13 mouse cellular contexts compared by ENCODE assay signal in genomic region chr9:106319095-106319494, GRCm38 (mm10). TPM values are rescaled to one million over a fixed set of nuclear protein-coding genes. Genes with fewer than 3 reads are reported as not detected.
DNase-seq lines count a peak whose midpoint lies in the region; TF ChIP-seq lines count a peak whose summit lies in the region.
"Had no signal": no experiment of that assay in that cellular context is flagged by ENCODE, and none has a peak within 500 bp of the region (broad histone marks: within the 10 kb centered on the region; RNA-seq: fewer than 3 reads in every experiment).

No protein-coding gene starts in this region.

- peak; percentile 40 for DNase-seq in adrenal gland, adult 2 months
- DNase-seq in adrenal gland, adult 18-20 months (ENCODE audit: low spot score in 2 of 2): no peak
- no peak for DNase-seq in left cerebral cortex, adult 2 months (ENCODE audit: extremely low spot score in 1 of 2, low spot score in 2 of 2)
- DNase-seq in left cerebral cortex, postnatal 36 days (ENCODE audit: low spot score in 2 of 2): no peak
- DNase-seq in embryonic facial prominence, embryonic 10.5 days (ENCODE audit: low spot score): peak; percentile 47
- DNase-seq in heart, postnatal 10 days: peak; percentile 59
- DNase-seq in cerebellum, adult 8-10 months: no peak
- no peak for DNase-seq in urinary bladder, postnatal 10 days (ENCODE audit: low spot score)
- DNase-seq: cerebellum, postnatal 36 days; lung, postnatal 36 days; right cerebral cortex, adult 18-20 months had no signal

- no peak overlapping the region for H3K4me3 ChIP-seq in left cerebral cortex, adult 2 months
- no peak overlapping the region for H3K4me3 ChIP-seq in embryonic facial prominence, embryonic 10.5 days
- H3K4me3 ChIP-seq: stomach, embryonic 15.5 days had no signal

- peaks cover 51% of the 10 kb centered on the region for H3K4me1 ChIP-seq in embryonic facial prominence, embryonic 10.5 days

- WGBS in embryonic facial prominence, embryonic 10.5 days: 37% methylated on average over 2 of the region's 2 CpGs

- no peaks in the 10 kb centered on the region for H3K27me3 ChIP-seq in embryonic facial prominence, embryonic 10.5 days (replicated peaks; ENCODE audit: low read depth, poor library complexity, severe bottlenecking)
- H3K27me3 ChIP-seq: stomach, embryonic 15.5 days had no signal

- H3K9me3 ChIP-seq in embryonic facial prominence, embryonic 10.5 days: no peaks in the 10 kb centered on the region
- H3K9me3 ChIP-seq: G1E; stomach, embryonic 15.5 days had no signal

- intact Hi-C loops in left cerebral cortex, adult 2 months (cut with DNase I): no loop called here
- intact Hi-C loops in left cerebral cortex, postnatal 36 days (cut with DNase I): no loop called here
- intact Hi-C loops in heart, postnatal 10 days (cut with DNase I): no loop called here

- no peak for TF ChIP-seq CTCF in left cerebral cortex, adult 2 months (IDR thresholded peaks at IDR 0.05)

- peaks cover 4% of the 10 kb centered on the region; the same call in 1 of the 2 replicates for H3K36me3 ChIP-seq in embryonic facial prominence, embryonic 10.5 days (replicated peaks)
- H3K36me3 ChIP-seq: stomach, embryonic 15.5 days had no signal

- H3K27ac ChIP-seq in left cerebral cortex, adult 2 months: peak overlapping the region; percentile 84
- peak overlapping the region; percentile 72 for H3K27ac ChIP-seq in embryonic facial prominence, embryonic 10.5 days (replicated peaks)
- H3K27ac ChIP-seq: stomach, embryonic 15.5 days had no signal

RNA-seq across cellular contexts. Expression of gene Poc1a, which starts 38.2 kb away (rescaled TPM):
- 1 to 10 TPM; 3.4 to 5.4 TPM for total RNA-seq in adrenal gland, adult 2 months (2021)
- polyA plus RNA-seq in adrenal gland, adult 2 months (2012; rRNA removed): 5.4 and 7.1 TPM in 2 replicates
- 1 to 10 TPM; 3.2 to 4.3 TPM for total RNA-seq in adrenal gland, adult 18-20 months (2021)
- 10 to 100 TPM; 18.6 to 19.6 TPM for total RNA-seq in left cerebral cortex, adult 2 months (2021)
- total RNA-seq in left cerebral cortex, postnatal 36 days (2021): 10 to 100 TPM; 22.0 to 26.4 TPM
- polyA plus RNA-seq in embryonic facial prominence, embryonic 10.5 days (2016; fragmentation: Nextera tagmentation; extraction: Ambion mirVana): 39.9 and 46.4 TPM in 2 replicates
- total RNA-seq in heart, postnatal 10 days (2021): 1 to 10 TPM; 6.4 to 7.2 TPM

RNA-seq across cellular contexts. Expression of gene Dusp7, which starts 49.3 kb away (rescaled TPM):
- 10 to 100 TPM; 12.8 to 18.7 TPM for total RNA-seq in adrenal gland, adult 2 months (2021)
- polyA plus RNA-seq in adrenal gland, adult 2 months (2012; rRNA removed): 40.2 and 46.7 TPM in 2 replicates
- total RNA-seq in adrenal gland, adult 18-20 months (2021): 10 to 100 TPM; 11.8 to 22.2 TPM
- total RNA-seq in left cerebral cortex, adult 2 months (2021): 100 to 1,000 TPM; 105 to 115 TPM
- 100 to 1,000 TPM; 103 to 118 TPM for total RNA-seq in left cerebral cortex, postnatal 36 days (2021)
- 29.5 and 30.8 TPM in 2 replicates for polyA plus RNA-seq in embryonic facial prominence, embryonic 10.5 days (2016; fragmentation: Nextera tagmentation; extraction: Ambion mirVana)
- total RNA-seq in heart, postnatal 10 days (2021): 10 to 100 TPM; 47.0 to 47.1 TPM

Comparison
In these comparisons a context has a peak if more than half of its experiments do, and no peak if none do; other contexts are left out.
1. DNase-seq: peak in adrenal gland, adult 2 months (single experiment), embryonic facial prominence, embryonic 10.5 days (single experiment) and heart, postnatal 10 days (2 of 2); none in adrenal gland, adult 18-20 months (0 of 2), left cerebral cortex, adult 2 months (0 of 2), left cerebral cortex, postnatal 36 days (0 of 2), cerebellum, adult 8-10 months (single experiment) and urinary bladder, postnatal 10 days (single experiment).